Mouse (Mus musculus) neural tube, embryonic 11.5 days (tissue): ENCODE data around the gene Atp23. TPM values are rescaled to one million over a fixed set of nuclear protein-coding genes. Genes with fewer than 3 reads are reported as not detected.
"Not testable (repeated sequence)": the region's sequence is repeated elsewhere in the genome, so short reads cannot be mapped to it uniquely, and the experiment has no call there.

ENCODE experiments used
- ATAC-seq: fragments of 200-750 bp; cut with Nextera tagmentation; 2 replicates; pipeline ENCODE4 v1.8.0; 2017; ENCODE audit warnings: moderate number of reproducible peaks, mild to moderate bottlenecking, moderate TSS enrichment, moderate library complexity; ENCODE audit not compliant: insufficient read depth, low FRiP score, low TSS enrichment
- DNase-seq: peaks from one replicate; pipeline ENCODE4 v3.0.0-alpha.2; 2015; ENCODE audit warnings: low spot score
- H3K27ac ChIP-seq: fragments of 300-500 bp; sonication (generic); 2 replicates; pipeline ENCODE4 v1.5.1; 2014; ENCODE audit warnings: low read depth, mild to moderate bottlenecking, low read length
- H3K27me3 ChIP-seq: fragments of 300-500 bp; sonication (generic); 2 replicates; pipeline ENCODE4 v1.6.1; 2014; ENCODE audit warnings: mild to moderate bottlenecking, low read length, mixed read lengths; ENCODE audit not compliant: control insufficient read depth, insufficient read depth
- H3K36me3 ChIP-seq: fragments of 300-500 bp; sonication (generic); 2 replicates; pipeline ENCODE4 v1.6.1; 2014; ENCODE audit warnings: mild to moderate bottlenecking, low read length, moderate library complexity, mixed read lengths; ENCODE audit not compliant: control insufficient read depth, insufficient read depth
- H3K4me1 ChIP-seq: fragments of 300-500 bp; sonication (generic); 2 replicates; pipeline ENCODE4 v1.6.1; 2014; ENCODE audit warnings: low read length, mixed read lengths; ENCODE audit not compliant: control insufficient read depth, insufficient read depth
- H3K4me2 ChIP-seq: fragments of 300-500 bp; sonication (generic); 2 replicates; pipeline ENCODE4 v1.6.1; 2014; ENCODE audit warnings: low read depth, mild to moderate bottlenecking, moderate library complexity
- H3K4me3 ChIP-seq: fragments of 300-500 bp; sonication (generic); 2 replicates; pipeline ENCODE4 v1.5.1; 2014; ENCODE audit warnings: low read depth, low read length
- H3K9ac ChIP-seq: fragments of 300-500 bp; sonication (generic); 2 replicates; pipeline ENCODE4 v1.6.1; 2014; ENCODE audit warnings: mild to moderate bottlenecking, low read length
- H3K9me3 ChIP-seq: fragments of 300-500 bp; sonication (generic); 2 replicates; pipeline ENCODE4 v1.6.1; 2016; ENCODE audit warnings: low read length; ENCODE audit not compliant: control insufficient read depth
- WGBS: fragments of 180-500 bp; shearing (Covaris S2); extraction: QIAGEN DNeasy Blood & Tissue Kit; methylation state at CpG from one replicate; pipeline ENCODE4 v1.1.7; 2014; 5-methylcytosine and 5-hydroxymethylcytosine counted together
- polyA plus RNA-seq: library from polyadenylated mRNA; unstranded; fragments of >200 nt; fragmentation: Nextera tagmentation; extraction: Ambion mirVana; gene quantifications from 2 replicates; pipeline ENCODE4 v1.2.1, GENCODE M21; 2014

Gene Atp23
- polyA plus RNA-seq, 1 experiment from 2014 or later: 14.6 TPM

GRCm38 (mm10) chr10:126826216-126826615 is 74.9 kb downstream of the Atp23 start:
- H3K9ac ChIP-seq, H3K36me3 ChIP-seq, H3K4me2 ChIP-seq, ATAC-seq, H3K27me3 ChIP-seq, H3K4me3 ChIP-seq, DNase-seq, H3K27ac ChIP-seq, H3K9me3 ChIP-seq, H3K4me1 ChIP-seq: not testable (repeated sequence)
- WGBS: 97% methylated on average over 8 of the region's 8 CpGs

GRCm38 (mm10) chr10:126822418-126822817 is 78.7 kb downstream of the Atp23 start:
- Histone ChIP-seq H3K4me2 (no peak overlapping the region), H3K27ac (no peak overlapping the region), H3K27me3 (no peaks in the 10 kb centered on the region), H3K9me3 (no peaks in the 10 kb centered on the region), H3K36me3 (no peaks in the 10 kb centered on the region), H3K9ac (no peak overlapping the region), H3K4me1 (no peaks in the 10 kb centered on the region), H3K4me3 (no peak overlapping the region)
- ATAC-seq (no peak), DNase-seq (no peak)
- WGBS: 55% methylated on average over 3 of the region's 3 CpGs

Other genes with a start within 250 kb of the Atp23 start
- 52.8 and 56.1 TPM in 2 replicates for gene Ctdsp2, start 77.4 kb upstream of the Atp23 start, polyA plus RNA-seq
- gene Avil, start 99.4 kb upstream of the Atp23 start, polyA plus RNA-seq: 0.57 and 0.82 TPM in 2 replicates
- gene Tsfm, start 129.5 kb upstream of the Atp23 start, polyA plus RNA-seq: 75.3 and 79.9 TPM in 2 replicates
- 42.0 and 43.6 TPM in 2 replicates for gene Mettl1, start 140.1 kb upstream of the Atp23 start, polyA plus RNA-seq
- 0.23 and 0.32 TPM in 2 replicates for gene Eef1akmt3, start 140.2 kb upstream of the Atp23 start, polyA plus RNA-seq
- gene Cyp27b1, start 146.9 kb upstream of the Atp23 start, polyA plus RNA-seq: 0.09 and 0.14 TPM in 2 replicates
- 4.3 and 4.7 TPM in 2 replicates for gene March9, start 158.8 kb upstream of the Atp23 start, polyA plus RNA-seq
- gene Cdk4, start 162.2 kb upstream of the Atp23 start, polyA plus RNA-seq: 2,636 and 2,694 TPM in 2 replicates
- 96.5 and 99.9 TPM in 2 replicates for gene Tspan31, start 168.9 kb upstream of the Atp23 start, polyA plus RNA-seq
- 0.94 and 1.4 TPM in 2 replicates for gene Agap2, start 173.9 kb upstream of the Atp23 start, polyA plus RNA-seq
- 56.2 and 68.9 TPM in 2 replicates for gene Os9, start 219.8 kb upstream of the Atp23 start, polyA plus RNA-seq